Mouse (Mus musculus) G1E (cell line): Measurements from ENCODE around the gene Fgfr2. TPM values are rescaled to one million over a fixed set of nuclear protein-coding genes. Genes with fewer than 3 reads are reported as not detected.

Source experiments
- ATAC-seq: 2 replicates; pipeline ENCODE4 v1.8.0; 2016; ENCODE audit warnings: mild to moderate bottlenecking; ENCODE audit not compliant: insufficient number of reproducible peaks, poor library complexity, low FRiP score, severe bottlenecking; ENCODE audit errors: extremely low read depth
- DNase-seq: peaks from one replicate; pipeline ENCODE4 v3.0.0; 2012; ENCODE audit warnings: low spot score
- H3K27me3 ChIP-seq: 2 replicates; pipeline ENCODE4 v1.6.1; 2012; ENCODE audit warnings: mild to moderate bottlenecking, low read length, inconsistent platforms; ENCODE audit not compliant: insufficient read depth
- H3K36me3 ChIP-seq: replicated peaks from 2 replicates; pipeline ENCODE3; 2012; ENCODE audit warnings: mild to moderate bottlenecking, inconsistent platforms
- H3K4me1 ChIP-seq: 2 replicates; pipeline ENCODE4 v1.6.1; 2012; ENCODE audit warnings: low read depth, low read length, inconsistent platforms, mixed read lengths; ENCODE audit not compliant: insufficient read depth
- H3K4me3 ChIP-seq: 2 replicates; pipeline ENCODE4 v1.5.1; 2012; ENCODE audit warnings: low read depth, mild to moderate bottlenecking, inconsistent platforms, low read length, moderate library complexity, mixed read lengths
- H3K9me3 ChIP-seq: replicated peaks from 2 replicates; pipeline ENCODE4 v1.6.1; 2012; ENCODE audit warnings: inconsistent platforms
- CTCF ChIP-seq: IDR thresholded peaks from 2 replicates; pipeline ENCODE4 v1.5.1; 2012; ENCODE audit warnings: low read depth, low read length, inconsistent platforms, mixed read lengths
- GATA1 ChIP-seq: IDR thresholded peaks from 2 replicates; pipeline ENCODE4 v1.6.1; 2012; ENCODE audit warnings: borderline replicate concordance, low read length, inconsistent platforms, mixed read lengths
- GATA2 ChIP-seq: IDR thresholded peaks from 2 replicates; pipeline ENCODE4 v1.6.1; 2012; ENCODE audit warnings: low read depth, low read length, inconsistent platforms, borderline replicate concordance
- POLR2AphosphoS5 ChIP-seq: IDR thresholded peaks from 2 replicates; pipeline ENCODE4 v1.6.1; 2012; ENCODE audit warnings: low read depth, low read length, inconsistent platforms; ENCODE audit not compliant: insufficient replicate concordance
- TAL1 ChIP-seq: conservative IDR thresholded peaks from 2 replicates; pipeline ENCODE4 v1.6.1; 2012; ENCODE audit warnings: low read depth, low read length, inconsistent platforms, mixed read lengths
- polyA plus RNA-seq: library from polyadenylated mRNA; stranded (reverse); fragments of >175 nt; gene quantifications from 2 replicates; pipeline ENCODE4 v1.2.3, GENCODE M21; 2012
- total RNA-seq, 2 experiments: library from RNA; stranded (forward) in 1 of 2; stranded (reverse) in 1 of 2; fragments of 200-1000 nt in 1 of 2; fragments of >200 nt in 1 of 2; fragmentation: Nextera tagmentation in 1 of 2; gene quantifications; 2 replicates each; pipeline ENCODE4 v1.2.3; 2014 to 2017

Fgfr2 gene
- total and polyA plus RNA-seq, 3 experiments: 0.22 TPM; not detected in 2

GRCm38 (mm10) chr7:130898373-130898772 lies 2224.8 kb downstream of the Fgfr2 start:
- Histone ChIP-seq H3K36me3 (no peaks in the 10 kb centered on the region), H3K9me3 (peaks cover 30% of the 10 kb centered on the region), H3K4me1 (no peaks in the 10 kb centered on the region), H3K4me3 (no peak overlapping the region), H3K27me3 (no peaks in the 10 kb centered on the region)
- DNase-seq: no peak
- no peak for ATAC-seq
- TF ChIP-seq GATA1 (no peak), GATA2 (no peak)

GRCm38 (mm10) chr7:130897201-130897600 lies 2225.9 kb downstream of the Fgfr2 start:
- H3K27me3 ChIP-seq: no peaks in the 10 kb centered on the region
- no peaks in the 10 kb centered on the region for H3K36me3 ChIP-seq
- peaks cover 34% of the 10 kb centered on the region for H3K9me3 ChIP-seq
- DNase-seq (no peak), ATAC-seq (no peak)
- H3K4me1 ChIP-seq: no peaks in the 10 kb centered on the region
- TF ChIP-seq GATA1 (no peak), GATA2 (no peak), TAL1 (no peak), CTCF (no peak), POLR2AphosphoS5 (no peak)
- H3K4me3 ChIP-seq: no peak overlapping the region

DNA sequence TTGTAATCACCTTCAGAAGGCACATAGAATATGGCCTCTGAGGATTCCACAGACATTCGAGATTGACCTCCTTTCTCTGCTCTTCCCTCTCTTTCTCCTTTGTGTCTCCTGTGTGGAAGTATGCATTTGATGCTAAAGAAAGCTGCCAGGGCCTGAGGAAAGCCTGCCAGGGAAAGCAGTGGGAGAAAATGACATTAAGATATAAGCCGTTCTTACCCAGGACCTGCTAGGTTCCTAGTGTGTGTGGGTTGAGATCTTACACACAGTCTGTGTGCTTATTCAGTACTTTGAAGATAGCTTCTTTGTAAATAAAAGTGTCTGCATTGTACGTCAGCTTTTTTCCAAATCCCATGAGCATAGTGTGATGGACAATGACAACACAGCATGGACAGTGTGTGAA lies 2227.1 kb downstream of the Fgfr2 start:
- Histone ChIP-seq H3K4me1 (no peaks in the 10 kb centered on the region), H3K4me3 (no peak overlapping the region), H3K27me3 (no peaks in the 10 kb centered on the region), H3K36me3 (no peaks in the 10 kb centered on the region), H3K9me3 (peaks cover 31% of the 10 kb centered on the region)
- DNase-seq: no peak
- no peak for ATAC-seq
- TF ChIP-seq TAL1: no peak
- TF ChIP-seq POLR2AphosphoS5: no peak
- no peak for TF ChIP-seq GATA2
- no peak for TF ChIP-seq CTCF
- TF ChIP-seq GATA1: no peak

DNA sequence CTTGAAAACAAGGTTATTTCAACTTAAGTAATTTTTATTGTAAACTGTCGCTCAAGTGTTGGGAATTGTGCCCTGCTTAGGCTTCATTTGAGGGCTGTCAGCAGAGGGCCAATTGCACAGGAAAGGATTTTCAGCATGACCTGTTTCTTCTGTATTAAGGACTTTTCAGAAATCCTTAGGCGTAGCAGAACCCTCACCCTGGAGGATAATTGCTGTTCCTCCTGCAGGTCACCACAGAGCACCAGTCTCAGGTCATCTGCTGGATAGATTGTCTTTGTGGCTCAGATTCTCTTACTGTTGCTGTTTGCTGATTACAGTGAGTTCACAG lies 2227.6 kb downstream of the Fgfr2 start:
- H3K4me3 ChIP-seq: no peak overlapping the region
- H3K27me3 ChIP-seq: no peaks in the 10 kb centered on the region
- H3K9me3 ChIP-seq: peaks cover 28% of the 10 kb centered on the region
- no peaks in the 10 kb centered on the region for H3K36me3 ChIP-seq
- no peak for DNase-seq
- TF ChIP-seq TAL1 (no peak), POLR2AphosphoS5 (no peak), GATA1 (no peak), CTCF (no peak), GATA2 (no peak)
- no peaks in the 10 kb centered on the region for H3K4me1 ChIP-seq
- no peak for ATAC-seq

- peaks cover 25% of the 10 kb centered on the region for H3K9me3 ChIP-seq
- no peaks in the 10 kb centered on the region for H3K4me1 ChIP-seq
- no peak for DNase-seq
- H3K36me3 ChIP-seq: no peaks in the 10 kb centered on the region
- TF ChIP-seq TAL1 (no peak), CTCF (no peak), GATA1 (no peak), GATA2 (no peak), POLR2AphosphoS5 (no peak)
- H3K4me3 ChIP-seq: no peak overlapping the region
- no peaks in the 10 kb centered on the region for H3K27me3 ChIP-seq
- ATAC-seq: no peak
Measured at GRCm38 (mm10) chr7:130894931-130895617, 2228.1 kb downstream of the Fgfr2 start.

- ATAC-seq: no peak
- Histone ChIP-seq H3K4me3 (no peak overlapping the region), H3K9me3 (peaks cover 32% of the 10 kb centered on the region), H3K4me1 (no peaks in the 10 kb centered on the region), H3K27me3 (no peaks in the 10 kb centered on the region), H3K36me3 (no peaks in the 10 kb centered on the region)
- TF ChIP-seq GATA1 (no peak), GATA2 (no peak), TAL1 (no peak), POLR2AphosphoS5 (no peak), CTCF (no peak)
- DNase-seq: no peak
Measured at GRCm38 (mm10) chr7:130892973-130893372, 2230.2 kb downstream of the Fgfr2 start.
